Mouse (Mus musculus) megakaryocyte progenitor cell, adult 5-6 weeks (primary cell): Measurements from ENCODE around the gene Kcnk12. TPM values are rescaled to one million over a fixed set of nuclear protein-coding genes. Genes with fewer than 3 reads are reported as not detected.

Experiments
- ATAC-seq: replicated peaks from 2 replicates; pipeline ENCODE4 v1.8.0; 2016; ENCODE audit warnings: mild to moderate bottlenecking, moderate TSS enrichment, inconsistent platforms; ENCODE audit not compliant: poor library complexity
- total RNA-seq, 2 experiments: library from RNA; stranded (forward) in 1 of 2; stranded (reverse) in 1 of 2; fragments of 157-497, 149-512 nt in 1 of 2; fragments of 200-1000 nt in 1 of 2; gene quantifications; 2 replicates each; pipeline versions ENCODE4 v1.2.3 to v1.2.4; 2015 to 2017

Kcnk12 gene
- total RNA-seq, 2 experiments from 2014 or later: 4.0 to 5.6 TPM

DNA sequence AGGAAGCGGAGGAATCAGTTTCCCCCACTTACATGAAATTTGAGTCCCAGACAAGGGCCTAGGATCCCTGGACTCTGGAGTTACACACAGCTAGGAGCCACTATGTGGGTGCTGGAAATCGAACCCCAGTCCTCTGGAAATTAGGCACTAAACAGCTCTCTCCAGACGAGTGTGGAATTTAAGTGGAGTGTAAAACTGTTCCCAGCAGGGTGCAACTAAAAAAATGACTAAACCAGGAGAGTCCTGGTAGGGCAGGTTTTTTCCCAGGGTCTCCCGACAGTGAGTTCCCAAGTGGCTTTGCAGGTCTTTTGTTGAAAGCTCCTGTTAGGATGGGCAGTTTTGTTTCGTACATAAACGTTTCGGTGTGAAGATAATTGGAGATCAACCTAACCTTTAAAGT lies 73.1 kb downstream of the Kcnk12 start:
- ATAC-seq: no peak

GRCm38 (mm10) chr17:87700101-87700500 lies 97.7 kb downstream of the Kcnk12 start:
- ATAC-seq: no peak

- no peak for ATAC-seq
Observed at GRCm38 (mm10) chr17:87698996-87699765, 98.6 kb downstream of the Kcnk12 start.

GRCm38 (mm10) chr17:87696814-87697213 lies 101.0 kb downstream of the Kcnk12 start:
- ATAC-seq: no peak

DNA sequence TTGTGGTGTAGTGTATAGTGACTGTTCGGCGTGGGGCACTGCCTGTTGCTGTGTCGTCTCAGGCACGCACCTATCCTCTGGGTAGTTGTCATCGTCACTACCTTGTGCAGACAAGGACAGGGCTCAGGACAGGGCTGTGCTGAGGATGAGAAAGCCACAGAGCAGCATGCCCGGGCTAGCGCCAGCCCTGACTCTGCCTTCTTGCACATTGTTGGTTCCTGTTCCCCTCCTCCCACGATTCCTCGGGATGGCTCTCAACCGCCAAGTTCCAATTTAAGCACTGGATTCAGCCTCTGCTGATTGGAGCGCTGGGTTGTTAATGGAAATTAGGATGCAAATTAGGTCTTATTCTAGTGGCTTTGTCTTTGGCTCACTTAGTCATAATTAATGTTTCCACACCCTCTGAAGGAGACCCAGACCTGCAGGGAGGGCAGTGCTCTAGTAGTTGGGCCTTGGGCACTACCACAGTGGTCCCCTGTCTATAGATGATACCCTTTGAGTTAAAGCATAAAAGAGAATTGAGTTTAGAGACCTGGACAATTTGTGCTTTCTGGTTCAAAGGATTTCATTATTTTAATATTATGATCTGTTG lies 101.8 kb downstream of the Kcnk12 start:
- ATAC-seq: no peak

Other genes with a start within 250 kb of the Kcnk12 start
- not detected in 2 replicates for gene Epcam, start 162.0 kb downstream of the Kcnk12 start, total RNA-seq (2015)
- 0.34 TPM in 1 of 2 replicates, not detected in the other for gene Epcam, start 162.0 kb downstream of the Kcnk12 start, total RNA-seq (2017)
- 35.3 and 46.8 TPM in 2 replicates for gene Msh2, start 125.7 kb downstream of the Kcnk12 start, total RNA-seq (2015)
- 75.0 and 95.0 TPM in 2 replicates for gene Msh2, start 125.7 kb downstream of the Kcnk12 start, total RNA-seq (2017)
- not detected in 2 replicates for gene Rpl36-ps4, start 123.0 kb upstream of the Kcnk12 start, total RNA-seq (2015)
- not detected in 2 replicates for gene Rpl36-ps4, start 123.0 kb upstream of the Kcnk12 start, total RNA-seq (2017)
- 55.5 and 57.0 TPM in 2 replicates for gene Msh6, start 177.1 kb upstream of the Kcnk12 start, total RNA-seq (2015)
- 84.1 and 114 TPM in 2 replicates for gene Msh6, start 177.1 kb upstream of the Kcnk12 start, total RNA-seq (2017)